Mouse (Mus musculus): ENCODE measurements around the gene Cmss1.
A peak's percentile ranks its signal among the peaks of the same experiment; 100 is the strongest.

The Cmss1 gene

GRCm38 (mm10) chr16:57421680-57422417 is 184.8 kb downstream of the Cmss1 start:
- no peak for DNase-seq

GRCm38 (mm10) chr16:57420773-57421556 is 185.7 kb downstream of the Cmss1 start:
- DNase-seq = no peak

- no peak for DNase-seq
These were observed 186.8 kb downstream of the Cmss1 start for GRCm38 (mm10) chr16:57419881-57420280.

GRCm38 (mm10) chr16:57419332-57419731 is 187.3 kb downstream of the Cmss1 start:
- DNase-seq = no peak

GRCm38 (mm10) chr16:57417955-57418354 is 188.7 kb downstream of the Cmss1 start:
- DNase-seq = no peak

- DNase-seq = no peak
These were observed 189.6 kb downstream of the Cmss1 start for GRCm38 (mm10) chr16:57417017-57417416.

GRCm38 (mm10) chr16:57416049-57416448 is 190.6 kb downstream of the Cmss1 start:
- no peak for DNase-seq

- DNase-seq = no peak
These were observed 193.9 kb downstream of the Cmss1 start for GRCm38 (mm10) chr16:57412766-57413165.

- no peak for DNase-seq
These were observed 202.8 kb downstream of the Cmss1 start for GRCm38 (mm10) chr16:57403825-57404224.

GRCm38 (mm10) chr16:57402910-57403309 is 203.8 kb downstream of the Cmss1 start:
- no peak for DNase-seq

- no peak for DNase-seq
These were observed 205.0 kb downstream of the Cmss1 start for GRCm38 (mm10) chr16:57401702-57402101.

GRCm38 (mm10) chr16:57399566-57399965 is 207.1 kb downstream of the Cmss1 start:
- DNase-seq = no peak

GRCm38 (mm10) chr16:57398387-57399214 is 208.1 kb downstream of the Cmss1 start:
- peak; percentile 9 for DNase-seq

- no peak for DNase-seq
These were observed 208.8 kb downstream of the Cmss1 start for GRCm38 (mm10) chr16:57397845-57398244.

GRCm38 (mm10) chr16:57396249-57396648 is 210.4 kb downstream of the Cmss1 start:
- no peak for DNase-seq

- no peak for DNase-seq
These were observed 213.5 kb downstream of the Cmss1 start for GRCm38 (mm10) chr16:57393161-57393560.

- no peak for DNase-seq
These were observed 214.2 kb downstream of the Cmss1 start for GRCm38 (mm10) chr16:57392461-57392860.

GRCm38 (mm10) chr16:57391171-57391570 is 215.5 kb downstream of the Cmss1 start:
- peak; percentile 91 for DNase-seq

- DNase-seq = no peak
These were observed 217.0 kb downstream of the Cmss1 start for GRCm38 (mm10) chr16:57389566-57390251.

- DNase-seq = no peak
These were observed 222.4 kb downstream of the Cmss1 start for GRCm38 (mm10) chr16:57384274-57384673.

- no peak for DNase-seq
These were observed 223.2 kb downstream of the Cmss1 start for GRCm38 (mm10) chr16:57383266-57383971.

All from cerebellum, adult 11-12 months (tissue).